Mouse (Mus musculus) CD8-positive naive resting alpha-beta T cell, adult 2 months (primary cell): ENCODE data around the gene Dytn.

Source experiments
- DNase-seq, 2 experiments: peaks; one replicate each; pipeline ENCODE4 v3.0.0; 2022; ENCODE audit warnings: low read depth in 2 of 2, low spot score in 2 of 2

The Dytn gene

GRCm38 (mm10) chr1:63579153-63579552 is 107.6 kb downstream of the Dytn start:
- no peak for DNase-seq

GRCm38 (mm10) chr1:63576803-63577202 is 109.9 kb downstream of the Dytn start:
- no peak for DNase-seq

GRCm38 (mm10) chr1:63573864-63574611 is 112.7 kb downstream of the Dytn start:
- DNase-seq = no peak

- no peak for DNase-seq
Observed at GRCm38 (mm10) chr1:63573432-63573831, 113.3 kb downstream of the Dytn start.
